Mouse (Mus musculus) forebrain, embryonic 14.5 days (tissue): ENCODE results near the gene Hormad2. TPM values are rescaled to one million over a fixed set of nuclear protein-coding genes. Genes with fewer than 3 reads are reported as not detected.

Experiments
- ATAC-seq: fragments of 200-750 bp; cut with Nextera tagmentation; 2 replicates; pipeline ENCODE4 v1.8.0; 2017; ENCODE audit warnings: mild to moderate bottlenecking, moderate library complexity
- DNase-seq: peaks from one replicate; pipeline ENCODE4 v3.0.0-alpha.2; 2015; ENCODE audit warnings: low spot score
- H3K27ac ChIP-seq: fragments of 300-500 bp; sonication (generic); 2 replicates; pipeline ENCODE4 v1.5.1; 2014; ENCODE audit warnings: low read depth, mild to moderate bottlenecking, control low read depth, low read length, moderate library complexity
- H3K27me3 ChIP-seq: fragments of 300-500 bp; sonication (generic); replicated peaks from 2 replicates; pipeline ENCODE4 v1.6.1; 2014; ENCODE audit warnings: low read length, control low read depth, mixed read lengths; ENCODE audit not compliant: control insufficient read depth, insufficient read depth
- H3K36me3 ChIP-seq: fragments of 300-500 bp; sonication (generic); 2 replicates; pipeline ENCODE4 v1.6.1; 2014; ENCODE audit warnings: low read length, control low read depth; ENCODE audit not compliant: control insufficient read depth, insufficient read depth
- H3K4me1 ChIP-seq: fragments of 300-500 bp; sonication (generic); 2 replicates; pipeline ENCODE4 v1.6.1; 2014; ENCODE audit warnings: antibody characterized with exemption, low read length, control low read depth; ENCODE audit not compliant: control insufficient read depth, insufficient read depth
- H3K4me2 ChIP-seq: fragments of 300-500 bp; sonication (generic); 2 replicates; pipeline ENCODE4 v1.6.1; 2014; ENCODE audit warnings: mild to moderate bottlenecking, control low read depth, low read length
- H3K4me3 ChIP-seq: fragments of 300-500 bp; sonication (generic); 2 replicates; pipeline ENCODE4 v1.5.1; 2014; ENCODE audit warnings: low read depth, low read length, control low read depth
- H3K9ac ChIP-seq: fragments of 300-500 bp; sonication (generic); 2 replicates; pipeline ENCODE4 v1.6.1; 2014; ENCODE audit warnings: mild to moderate bottlenecking, low read length, control low read depth, moderate library complexity
- H3K9me3 ChIP-seq: fragments of 300-500 bp; sonication (generic); replicated peaks from 2 replicates; pipeline ENCODE4 v1.6.1; 2016; ENCODE audit warnings: low read length, control low read depth, mixed read lengths; ENCODE audit not compliant: control insufficient read depth
- WGBS: fragments of 180-500 bp; shearing (Covaris S2); extraction: QIAGEN DNeasy Blood & Tissue Kit; methylation state at CpG from one replicate; pipeline ENCODE4 v1.1.7; 2014; 5-methylcytosine and 5-hydroxymethylcytosine counted together
- polyA plus RNA-seq: library from polyadenylated mRNA; unstranded; fragments of >200 nt; fragmentation: Nextera tagmentation; extraction: Ambion mirVana; gene quantifications from 2 replicates; pipeline ENCODE4 v1.2.1, GENCODE M21; 2014

The Hormad2 gene
- 0.09 and 0.11 TPM in 2 replicates for polyA plus RNA-seq

DNA sequence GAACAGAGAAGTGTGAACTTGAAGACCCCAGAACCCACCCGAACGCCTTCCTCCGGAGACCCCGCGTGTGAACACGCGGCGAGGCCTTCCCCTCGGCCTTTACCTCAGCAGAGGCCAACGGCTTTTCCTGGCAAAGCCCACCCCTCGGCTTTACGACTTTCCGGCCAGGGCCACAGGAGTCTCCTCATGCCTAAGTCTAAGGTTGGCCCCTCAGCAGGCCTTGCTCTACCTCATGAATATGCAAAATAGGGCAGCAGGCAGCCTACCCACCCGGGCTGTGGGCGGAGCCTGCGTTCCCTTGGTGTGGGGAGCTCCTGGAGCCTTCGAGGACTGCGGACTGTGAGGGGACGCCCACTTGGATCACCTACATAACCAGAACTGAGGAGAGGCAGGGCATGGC, at the start of gene Hormad2:
Gene Hormad2, minus strand, starts transcription at position 128 of the 400 bp plus-strand sequence.
- DNase-seq (no peak), ATAC-seq (no peak)
- Histone ChIP-seq H3K4me3 (no peak within 1 kb of the TSS), H3K4me2 (no peak within 1 kb of the TSS), H3K27ac (no peak within 1 kb of the TSS), H3K36me3 (no peaks in the 10 kb centered on the region), H3K27me3 (no peaks in the 10 kb centered on the region), H3K9ac (no peak within 1 kb of the TSS), H3K4me1 (no peaks in the 10 kb centered on the region), H3K9me3 (no peaks in the 10 kb centered on the region)
- WGBS, result 59% methylated on average over 19 of the region's 19 CpGs

- Histone ChIP-seq H3K9ac (no peak overlapping the region), H3K27me3 (no peaks in the 10 kb centered on the region), H3K27ac (no peak overlapping the region), H3K4me1 (no peaks in the 10 kb centered on the region), H3K36me3 (peaks cover 85% of the 10 kb centered on the region), H3K4me2 (no peak overlapping the region), H3K4me3 (no peak overlapping the region), H3K9me3 (no peaks in the 10 kb centered on the region)
- ATAC-seq (no peak), DNase-seq (no peak)
- 93% methylated on average over 4 of the region's 4 CpGs for WGBS
These were observed 48.3 kb upstream of the Hormad2 start for GRCm38 (mm10) chr11:4489207-4489606.

- H3K36me3 ChIP-seq, result peaks cover 89% of the 10 kb centered on the region
- H3K9me3 ChIP-seq, result no peaks in the 10 kb centered on the region
- no peaks in the 10 kb centered on the region for H3K4me1 ChIP-seq
- no peak overlapping the region for H3K27ac ChIP-seq
- no peak overlapping the region for H3K4me3 ChIP-seq
- no peak for DNase-seq
- ATAC-seq, result no peak
- no peak overlapping the region for H3K9ac ChIP-seq
- H3K27me3 ChIP-seq, result no peaks in the 10 kb centered on the region
- 95% methylated on average over 2 of the region's 2 CpGs for WGBS
- H3K4me2 ChIP-seq, result no peak overlapping the region
These were observed 47.9 kb upstream of the Hormad2 start for GRCm38 (mm10) chr11:4488798-4489197.

DNA sequence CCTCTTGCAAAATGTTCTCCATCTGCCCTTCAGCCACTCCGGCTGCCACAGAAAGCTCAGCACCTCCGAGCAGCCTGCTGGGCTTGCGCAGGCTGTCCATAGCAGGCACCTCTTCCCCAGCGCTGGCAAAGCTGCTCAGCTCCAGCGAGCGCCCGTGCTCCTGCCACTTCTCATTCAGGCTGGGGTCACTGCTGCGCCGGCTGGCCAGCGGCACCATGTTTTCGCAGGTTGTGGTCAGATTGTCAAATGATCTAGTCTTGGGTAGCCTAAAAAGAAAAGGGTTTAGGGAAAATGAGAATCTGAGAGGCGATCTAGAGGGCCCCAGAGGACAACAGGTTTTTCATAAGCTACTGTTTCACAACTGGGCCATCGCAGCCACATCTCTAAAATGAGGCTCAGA, 47.5 kb upstream of the Hormad2 start:
- Histone ChIP-seq H3K9ac (no peak overlapping the region), H3K27me3 (no peaks in the 10 kb centered on the region), H3K4me1 (no peaks in the 10 kb centered on the region), H3K4me3 (no peak overlapping the region), H3K27ac (no peak overlapping the region; the same call in 1 of the 2 replicates), H3K9me3 (no peaks in the 10 kb centered on the region), H3K4me2 (no peak overlapping the region), H3K36me3 (peaks cover 93% of the 10 kb centered on the region)
- 96% methylated on average over 13 of the region's 13 CpGs for WGBS
- DNase-seq (no peak), ATAC-seq (no peak)

DNA sequence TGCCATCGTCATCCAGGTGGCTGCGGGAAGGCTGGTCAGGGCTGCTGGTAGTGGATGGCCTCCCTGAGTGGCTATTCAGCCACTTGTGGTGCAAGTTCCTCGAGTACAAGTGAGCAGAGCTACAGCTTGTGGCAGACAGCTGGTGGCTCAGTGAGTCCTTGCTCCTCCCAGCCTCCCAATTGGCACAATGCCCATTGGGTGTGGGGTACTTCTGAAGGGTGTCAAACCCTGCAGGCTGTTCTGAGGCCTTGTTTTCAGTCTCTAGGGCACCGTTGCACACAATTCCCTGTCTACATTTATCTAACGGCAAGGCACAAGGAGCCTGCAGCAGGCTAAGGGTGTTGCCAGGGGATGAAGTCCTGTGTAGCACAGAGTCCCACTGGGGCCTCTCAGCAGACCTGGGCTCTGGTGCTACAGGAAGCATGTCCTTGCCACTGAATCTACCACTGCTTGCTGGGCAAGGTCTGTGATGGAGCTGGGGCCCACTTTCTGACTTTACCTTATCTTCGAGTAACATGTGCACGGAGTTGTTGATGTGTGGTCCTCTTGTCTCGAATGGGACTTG, 46.6 kb upstream of the Hormad2 start:
- peak; percentile 82 for DNase-seq
- WGBS, result 74% methylated on average over 8 of the region's 8 CpGs
- Histone ChIP-seq H3K36me3 (peaks cover 98% of the 10 kb centered on the region), H3K9me3 (no peaks in the 10 kb centered on the region), H3K27ac (peak overlapping the region; percentile 44; the same call in 1 of the 2 replicates), H3K4me1 (no peaks in the 10 kb centered on the region), H3K27me3 (no peaks in the 10 kb centered on the region), H3K4me2 (no peak overlapping the region), H3K9ac (no peak overlapping the region), H3K4me3 (no peak overlapping the region)
- ATAC-seq, result peak; percentile 77

GRCm38 (mm10) chr11:4484541-4484940, 43.6 kb upstream of the Hormad2 start:
- no peak for DNase-seq
- no peak for ATAC-seq
- WGBS, result 92% methylated on average over 5 of the region's 5 CpGs
- Histone ChIP-seq H3K27ac (no peak overlapping the region), H3K36me3 (peaks cover 98% of the 10 kb centered on the region), H3K9me3 (no peaks in the 10 kb centered on the region), H3K27me3 (no peaks in the 10 kb centered on the region), H3K4me3 (no peak overlapping the region), H3K9ac (no peak overlapping the region), H3K4me2 (no peak overlapping the region), H3K4me1 (no peaks in the 10 kb centered on the region)

- Histone ChIP-seq H3K9me3 (no peaks in the 10 kb centered on the region), H3K36me3 (peaks cover 90% of the 10 kb centered on the region), H3K4me3 (no peak overlapping the region), H3K4me1 (no peaks in the 10 kb centered on the region), H3K9ac (no peak overlapping the region), H3K27me3 (no peaks in the 10 kb centered on the region), H3K27ac (no peak overlapping the region), H3K4me2 (no peak overlapping the region)
- 86% methylated on average over 5 of the region's 5 CpGs for WGBS
- DNase-seq, result no peak
- ATAC-seq, result no peak
These were observed 41.7 kb upstream of the Hormad2 start for GRCm38 (mm10) chr11:4482641-4483040.

DNA sequence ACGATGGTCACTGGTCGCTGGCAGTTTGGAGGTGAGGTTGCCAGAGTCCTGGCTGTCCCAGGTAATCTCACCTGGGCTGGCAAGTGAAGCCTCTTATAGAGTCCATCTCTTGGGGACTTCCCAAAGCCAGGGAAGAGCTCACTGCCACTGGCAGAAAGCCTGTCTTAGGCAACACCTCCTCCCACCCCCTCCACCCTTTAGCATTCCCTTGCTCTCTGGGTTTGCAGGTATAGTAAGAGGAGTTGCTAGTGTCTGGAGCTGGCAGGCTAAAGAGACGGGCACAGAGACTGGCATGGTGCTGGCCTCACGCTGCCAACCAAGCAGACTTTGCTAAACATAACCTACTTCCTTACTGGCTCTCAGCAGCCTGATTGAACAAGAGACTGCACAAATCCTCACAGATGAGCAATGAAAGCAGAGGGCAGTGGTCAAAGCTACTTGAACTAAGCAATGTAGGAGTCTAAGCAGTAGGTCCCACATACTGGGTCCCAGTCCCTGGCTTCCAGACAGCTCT, 35.3 kb upstream of the Hormad2 start:
- WGBS, result 84% methylated on average over 4 of the region's 4 CpGs
- H3K4me2 ChIP-seq, result no peak overlapping the region
- no peaks in the 10 kb centered on the region for H3K4me1 ChIP-seq
- H3K9ac ChIP-seq, result no peak overlapping the region
- no peaks in the 10 kb centered on the region for H3K27me3 ChIP-seq
- ATAC-seq (no peak), DNase-seq (no peak)
- no peak overlapping the region for H3K27ac ChIP-seq
- no peaks in the 10 kb centered on the region for H3K9me3 ChIP-seq
- no peak overlapping the region for H3K4me3 ChIP-seq
- peaks cover 27% of the 10 kb centered on the region for H3K36me3 ChIP-seq

GRCm38 (mm10) chr11:4472464-4473179, 31.7 kb upstream of the Hormad2 start:
- WGBS, result 71% methylated on average over 7 of the region's 7 CpGs
- Histone ChIP-seq H3K4me2 (no peak overlapping the region), H3K27me3 (no peaks in the 10 kb centered on the region), H3K4me1 (no peaks in the 10 kb centered on the region), H3K9ac (no peak overlapping the region), H3K4me3 (no peak overlapping the region), H3K9me3 (no peaks in the 10 kb centered on the region), H3K36me3 (no peaks in the 10 kb centered on the region), H3K27ac (0 out of 2 replicates have a peak overlapping the region, but pooled peaks have one; percentile 17)
- ATAC-seq (no peak), DNase-seq (no peak)
